Mouse (Mus musculus) spleen, adult 2 months (tissue): Measurements from ENCODE around the gene Mthfd1.

Experiments
- CTCF ChIP-seq: fragments of 200-500 bp; IDR thresholded peaks from 2 replicates; pipeline ENCODE4 v1.5.1; 2011; ENCODE audit warnings: mild to moderate bottlenecking, inconsistent platforms; ENCODE audit not compliant: insufficient read depth, insufficient read length, insufficient replicate concordance; ENCODE audit errors: extremely low read depth
- POLR2A ChIP-seq: fragments of 200-500 bp; IDR thresholded peaks from 2 replicates; pipeline ENCODE4 v1.6.1; 2011; ENCODE audit warnings: low read depth, low read length, inconsistent platforms

DNA sequence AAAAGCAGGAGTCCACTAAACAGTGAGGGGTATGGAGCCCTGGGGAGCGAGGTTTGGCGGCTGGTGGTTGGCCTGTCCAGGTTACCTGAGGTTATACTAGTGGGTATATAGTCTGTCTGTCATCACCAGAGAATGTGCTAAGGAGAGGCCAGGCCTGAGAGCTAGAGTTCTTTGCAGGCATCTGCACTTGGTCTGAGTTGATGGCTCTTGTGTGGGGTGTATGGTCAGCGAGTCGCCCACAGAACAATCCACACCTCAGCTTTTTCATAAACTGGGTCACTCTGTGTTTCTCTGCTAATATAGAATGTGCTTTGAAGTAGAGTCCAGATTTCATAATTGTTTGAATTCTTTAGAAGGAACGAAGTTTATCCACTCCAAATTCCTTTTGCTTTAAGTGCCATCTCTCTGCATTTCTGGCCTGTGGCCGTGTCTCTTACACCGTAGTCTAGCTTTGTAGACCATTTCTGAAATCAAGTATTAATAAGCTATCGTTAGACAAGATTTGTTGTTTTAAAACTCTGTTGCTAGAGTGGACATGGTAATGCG is 44.3 kb downstream of the Mthfd1 start:
- no peak for TF ChIP-seq CTCF
- TF ChIP-seq POLR2A: no peak
